Mouse (Mus musculus) ES-E14 (cell line): Measurements from ENCODE around the gene Lrrc75a. TPM values are rescaled to one million over a fixed set of nuclear protein-coding genes. Genes with fewer than 3 reads are reported as not detected.

Experiments
- DNase-seq: peaks from one replicate; pipeline ENCODE4 v3.0.0-alpha.2; 2013; ENCODE audit warnings: low read depth, low spot score
- H3K27ac ChIP-seq: 2 replicates; pipeline ENCODE4 v1.5.1; 2012; ENCODE audit warnings: low read depth, mild to moderate bottlenecking, low read length, moderate library complexity, mixed read lengths; ENCODE audit not compliant: poor library complexity, insufficient read depth, severe bottlenecking
- H3K36me3 ChIP-seq: 2 replicates; pipeline ENCODE4 v1.6.1; 2012; ENCODE audit warnings: mild to moderate bottlenecking, low read length, moderate library complexity, mixed read lengths; ENCODE audit not compliant: control insufficient read depth, poor library complexity, insufficient read depth, severe bottlenecking
- H3K4me1 ChIP-seq, 2 experiments: fragments of 150-350 bp in 1 of 2; sonication (generic) in 1 of 2; 2 replicates each; pipeline ENCODE4 v1.6.1; 2012; ENCODE audit warnings: low read length in 2 of 2, mild to moderate bottlenecking in 1 of 2, mixed read lengths in 1 of 2; ENCODE audit not compliant: control insufficient read depth in 2 of 2, insufficient read depth in 2 of 2, poor library complexity in 1 of 2
- H3K4me3 ChIP-seq, 2 experiments: fragments of 150-350 bp in 1 of 2; sonication (generic) in 1 of 2; 2 replicates each; pipeline ENCODE4 v1.5.1; 2012; ENCODE audit warnings: low read length in 2 of 2, low read depth in 1 of 2, mild to moderate bottlenecking in 1 of 2, mixed read lengths in 1 of 2; ENCODE audit not compliant: insufficient read depth in 1 of 2, poor library complexity in 1 of 2, severe bottlenecking in 1 of 2
- H3K9ac ChIP-seq: 2 replicates; pipeline ENCODE4 v1.6.1; 2012; ENCODE audit warnings: low read depth, mild to moderate bottlenecking, low read length, mixed read lengths; ENCODE audit not compliant: poor library complexity, insufficient read depth, severe bottlenecking
- H3K9me3 ChIP-seq: fragments of 150-350 bp; sonication (generic); 2 replicates; pipeline ENCODE4 v1.6.1; 2012; ENCODE audit warnings: low read depth, mild to moderate bottlenecking, low read length; ENCODE audit not compliant: control insufficient read depth, insufficient read depth
- CHD2 ChIP-seq: IDR thresholded peaks from 2 replicates; pipeline ENCODE4 v1.6.1; 2014; ENCODE audit warnings: mild to moderate bottlenecking, low read depth, low read length, inconsistent platforms
- HCFC1 ChIP-seq: IDR thresholded peaks from 2 replicates; pipeline ENCODE4 v1.6.1; 2012; ENCODE audit warnings: low read length, inconsistent platforms, borderline replicate concordance; ENCODE audit not compliant: insufficient read depth
- MAFK ChIP-seq: IDR thresholded peaks from 2 replicates; pipeline ENCODE4 v1.6.1; 2014; ENCODE audit warnings: mild to moderate bottlenecking, low read depth, low read length, inconsistent platforms; ENCODE audit not compliant: insufficient read depth
- ZC3H11A ChIP-seq: IDR thresholded peaks from 2 replicates; pipeline ENCODE4 v1.6.1; 2012; ENCODE audit warnings: low read depth, mild to moderate bottlenecking, inconsistent platforms, low read length, borderline replicate concordance
- ZNF384 ChIP-seq: IDR thresholded peaks from 2 replicates; pipeline ENCODE4 v1.6.1; 2012; ENCODE audit warnings: low read depth, low read length, inconsistent platforms
- in situ Hi-C, 2 experiments: fragments of 600-800 bp; cut with MboI; formaldehyde crosslinking; loops; one replicate each; pipeline ENCODE4 v1.15.1; 2025; ENCODE audit warnings: low sequenced_read_pairs in 2 of 2, inconsistent platforms in 1 of 2; ENCODE audit not compliant: unreplicated experiment in 2 of 2
- total RNA-seq: library from RNA; depleted of rRNA; stranded (reverse); fragments of 300-350 nt; gene quantifications from 2 replicates; pipeline ENCODE4 v1.2.3, GENCODE M21; 2012

The Lrrc75a gene
- total RNA-seq, 1 experiment: 9.9 TPM

DNA sequence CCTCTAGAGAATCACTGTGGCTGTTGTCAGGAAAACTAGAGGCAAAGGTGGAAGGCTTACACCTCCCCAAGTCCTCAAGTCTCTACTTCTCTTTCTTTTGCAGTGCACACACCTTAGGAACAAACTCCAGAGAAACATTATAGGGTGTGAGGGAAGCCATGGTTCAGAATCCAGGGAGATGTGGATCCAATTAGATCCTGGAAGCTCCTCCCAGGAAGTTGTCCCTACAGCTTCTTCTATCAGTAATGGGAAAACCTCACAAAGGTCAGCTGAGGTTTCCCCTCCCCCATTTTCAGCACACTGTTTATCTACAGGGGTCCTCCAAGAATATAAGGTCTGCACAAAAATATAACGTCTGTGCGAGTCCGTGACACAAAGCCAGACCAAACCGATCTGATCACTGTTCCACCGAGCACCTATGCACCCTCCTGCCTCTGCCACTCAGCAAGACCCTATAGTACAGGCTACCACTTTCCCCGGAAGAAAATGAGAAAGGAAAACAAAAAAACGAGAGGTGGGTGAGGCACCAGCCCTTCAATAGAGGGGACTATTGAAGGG lies 1.3 kb downstream of the Lrrc75a start:
- TF ChIP-seq MAFK: no peak
- no peak for TF ChIP-seq HCFC1
- no peak for TF ChIP-seq CHD2
- TF ChIP-seq ZNF384: no peak
- Histone ChIP-seq H3K4me1 (peaks cover 17 to 31% of the 10 kb centered on the region in 2 experiments), H3K27ac (no peak overlapping the region; the same call in 1 of the 2 replicates), H3K9ac (no peak overlapping the region; the same call in 1 of the 2 replicates), H3K9me3 (no peaks in the 10 kb centered on the region), H3K36me3 (no peaks in the 10 kb centered on the region), H3K4me3 (peak overlapping the region; percentile 86 to 94)
- no peak for DNase-seq
- in situ Hi-C loops: no loop called here

DNA sequence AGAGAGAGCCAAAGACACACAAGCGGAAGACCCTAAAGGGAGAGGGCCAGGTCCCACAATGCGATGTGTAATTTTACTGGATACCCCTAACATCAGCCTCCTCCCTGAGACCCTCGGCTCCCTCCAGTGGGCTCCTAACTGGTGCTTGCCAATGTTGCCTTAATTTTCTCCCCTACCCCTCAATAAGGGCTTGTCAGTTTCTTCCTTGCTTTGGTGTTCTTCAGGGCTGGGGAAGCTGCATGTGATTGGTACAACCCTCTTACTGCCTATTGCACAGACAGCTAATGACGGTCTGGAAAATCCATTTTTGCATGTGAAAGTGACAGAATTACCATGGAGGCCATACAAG lies 1.9 kb downstream of the Lrrc75a start:
- DNase-seq: no peak
- Histone ChIP-seq H3K9ac (peak overlapping the region; percentile 28; the same call in 1 of the 2 replicates), H3K36me3 (no peaks in the 10 kb centered on the region), H3K27ac (peak overlapping the region; percentile 57), H3K9me3 (no peaks in the 10 kb centered on the region), H3K4me1 (peaks cover 17 to 31% of the 10 kb centered on the region in 2 experiments), H3K4me3 (peak overlapping the region; percentile 9 to 41; a peak in 1 of 4 replicates)
- TF ChIP-seq MAFK (no peak), CHD2 (no peak), ZNF384 (no peak), HCFC1 (no peak), ZC3H11A (no peak)
- in situ Hi-C loops: no loop called here

DNA sequence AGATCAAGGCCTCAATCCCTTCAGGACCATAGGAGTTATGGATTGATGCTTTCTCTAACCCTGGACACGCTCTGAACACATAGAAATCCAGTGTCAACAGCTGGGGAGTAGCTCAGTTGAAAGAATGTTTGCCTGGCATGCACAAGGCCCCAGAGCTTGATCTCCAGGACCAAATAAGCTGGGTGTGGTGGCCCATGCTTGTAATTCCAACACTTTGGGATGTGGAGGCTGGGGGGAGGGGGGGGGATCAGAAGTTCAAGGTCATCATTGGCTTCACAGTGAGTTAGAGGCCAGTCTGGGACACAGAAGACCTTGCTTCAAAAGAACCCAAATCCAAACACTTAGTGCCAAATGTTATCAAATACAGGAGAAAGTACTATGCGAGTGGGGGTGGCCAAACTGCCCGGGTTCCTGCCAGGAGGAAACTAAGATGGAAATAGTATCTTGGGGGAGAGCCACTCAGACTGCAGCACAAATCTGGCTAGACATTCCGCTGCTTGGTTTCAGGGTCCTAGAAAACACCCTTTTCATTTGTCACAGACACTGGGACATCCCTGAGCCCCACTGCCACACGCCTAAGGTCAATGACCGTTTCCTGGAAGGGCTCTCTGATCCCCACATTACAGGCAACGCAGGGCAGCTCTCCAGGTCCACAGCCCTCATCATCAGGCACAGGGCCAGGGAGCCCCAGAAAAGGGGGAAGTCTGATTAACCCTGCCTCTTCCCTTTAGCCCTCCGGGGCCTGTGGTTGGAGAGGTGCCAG lies 2.4 kb downstream of the Lrrc75a start:
- Histone ChIP-seq H3K9ac (peak overlapping the region; percentile 28; the same call in 1 of the 2 replicates), H3K4me3 (peak overlapping the region; percentile 9 to 41; a peak in 3 of 4 replicates), H3K27ac (peak overlapping the region; percentile 57), H3K4me1 (peaks cover 17 to 31% of the 10 kb centered on the region in 2 experiments), H3K9me3 (no peaks in the 10 kb centered on the region), H3K36me3 (no peaks in the 10 kb centered on the region)
- in situ Hi-C loops: no loop called here
- TF ChIP-seq HCFC1 (no peak), ZC3H11A (no peak), CHD2 (0 out of 2 replicates have a peak, but pooled peaks have one; percentile 19)
- no peak for DNase-seq

DNA sequence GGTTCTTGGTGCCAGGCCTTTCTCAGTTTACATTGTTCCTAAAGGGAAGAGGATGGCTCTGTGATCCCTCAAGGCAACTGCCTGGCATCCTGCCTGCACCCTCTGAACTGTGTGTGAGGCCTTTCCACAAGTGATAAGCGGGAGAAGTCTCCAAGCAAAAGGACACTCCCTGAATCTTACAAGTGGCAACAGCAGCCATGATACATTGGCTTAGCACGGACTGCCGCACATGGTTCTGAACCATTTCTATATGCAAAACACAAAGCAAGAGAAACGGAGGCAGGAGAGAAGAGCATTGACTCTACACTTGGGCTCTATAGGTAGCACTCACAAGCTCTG lies 3.0 kb downstream of the Lrrc75a start:
- no peak for DNase-seq
- Histone ChIP-seq H3K9me3 (no peaks in the 10 kb centered on the region), H3K27ac (peak overlapping the region; percentile 57), H3K4me3 (peak overlapping the region; percentile 0 to 7; a peak in 1 of 4 replicates), H3K36me3 (no peaks in the 10 kb centered on the region), H3K9ac (0 out of 2 replicates have a peak overlapping the region, but pooled peaks have one; percentile 7), H3K4me1 (peaks cover 17 to 31% of the 10 kb centered on the region in 2 experiments)
- in situ Hi-C loops: no loop called here
- no peak for TF ChIP-seq HCFC1
